Mouse (Mus musculus) Patski (cell line): Measurements from ENCODE around the gene Zfp42. TPM values are rescaled to one million over a fixed set of nuclear protein-coding genes. Genes with fewer than 3 reads are reported as not detected.

Experiments
- ATAC-seq: fragments of 100-300 bp; one replicate; pipeline ENCODE4 v1.8.0; 2021
- CTCF ChIA-PET: fragments of 350-600 bp; sonication (Branson Sonifier 250); formaldehyde crosslinking; loops from one replicate; lab custom pipeline; 2022; ENCODE audit warnings: inconsistent platforms; lab: Charles Lee
- POLR2A ChIA-PET: fragments of 350-600 bp; sonication (Branson Sonifier 250); formaldehyde crosslinking; loops from one replicate; lab custom pipeline; 2022; ENCODE audit warnings: antibody characterized with exemption, inconsistent platforms; lab: Charles Lee
- DNase-seq: peaks from one replicate; pipeline ENCODE4 v3.0.0-alpha.2; 2011; ENCODE audit warnings: low read depth, low spot score
- H3K27me3 ChIP-seq: fragments of 371-371 bp; one replicate; pipeline ENCODE4 v1.5.1; 2021
- CTCF ChIP-seq: fragments of 100-300 bp; IDR thresholded peaks from one replicate; pipeline ENCODE4 v1.5.1; 2021
- in situ Hi-C: fragments of 300-500 bp; cut with MboI; formaldehyde crosslinking; loops from 3 replicates; pipeline ENCODE4 v1.11.1; 2018; ENCODE audit warnings: low pct_unique_long_range_greater_than_20kb, mixed read lengths
- polyA plus RNA-seq: library from polyadenylated mRNA; unstranded; gene quantifications from one replicate; pipeline ENCODE4 v1.2.3, GENCODE M21; 2021

Gene Zfp42
- polyA plus RNA-seq, 1 experiment from 2014 or later: 0.08 TPM

GRCm38 (mm10) chr8:43255695-43256094, 51.1 kb downstream of the Zfp42 start:
- no peak for ATAC-seq
- in situ Hi-C loops: no loop called here
- ChIA-PET CTCF (interaction anchor here (0.6 kb wide), 1 partner anchor 1076 kb away, joined by 3 read pairs; no protein-coding TSS in a partner anchor), POLR2A (no interaction called here)
- DNase-seq: no peak
- no peak for TF ChIP-seq CTCF
- H3K27me3 ChIP-seq: no peaks in the 10 kb centered on the region

DNA sequence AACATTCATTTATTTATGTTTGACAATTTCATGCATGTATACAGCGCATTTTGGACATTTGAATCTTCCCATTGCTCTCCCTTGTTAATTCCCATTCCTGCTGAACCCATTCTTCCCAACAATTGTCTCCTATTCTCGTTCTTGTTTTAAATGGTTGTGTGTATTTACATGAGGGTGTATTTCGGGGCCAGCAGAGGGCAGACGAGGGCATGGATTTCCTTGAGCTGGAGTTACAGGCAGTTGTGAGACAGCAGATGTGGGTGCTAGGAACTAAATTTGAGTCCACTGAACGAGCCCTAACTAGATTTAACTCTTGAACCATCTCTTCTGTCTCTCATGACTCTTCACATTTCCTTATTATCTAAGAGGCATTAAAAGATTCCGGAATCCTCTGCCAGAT, 55.1 kb downstream of the Zfp42 start:
- TF ChIP-seq CTCF: peak; percentile 24
- ChIA-PET CTCF (no interaction called here), POLR2A (no interaction called here)
- ATAC-seq (no peak), DNase-seq (no peak)
- in situ Hi-C loops: no loop called here
- no peaks in the 10 kb centered on the region for H3K27me3 ChIP-seq

DNA sequence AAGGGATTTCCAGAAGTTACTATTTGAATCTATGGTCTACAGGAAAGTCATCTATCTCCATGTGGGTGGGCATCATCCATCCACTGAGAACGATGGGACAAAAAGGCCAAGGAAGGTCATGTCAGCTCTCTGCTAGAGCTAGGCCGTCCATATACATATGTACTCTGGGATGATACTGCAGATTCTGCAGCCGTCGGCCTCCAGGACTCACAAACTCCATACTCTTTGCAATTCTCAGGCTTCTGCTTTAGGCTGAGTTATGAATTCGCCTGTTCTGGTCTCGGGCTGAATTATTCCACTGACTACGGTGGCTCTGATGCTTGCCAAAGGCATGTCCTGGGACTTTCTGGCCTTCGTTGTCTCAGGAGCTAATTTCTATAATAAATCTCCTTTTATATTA, 58.1 kb downstream of the Zfp42 start:
- no peak for TF ChIP-seq CTCF
- no peaks in the 10 kb centered on the region for H3K27me3 ChIP-seq
- CTCF ChIA-PET: no interaction called here
- ATAC-seq (no peak), DNase-seq (no peak)
- in situ Hi-C loops: no loop called here
- POLR2A ChIA-PET: no interaction called here

Other genes with a start within 250 kb of the Zfp42 start
- gene Triml1, start 165.5 kb downstream of the Zfp42 start, polyA plus RNA-seq: not detected
- 0.03 TPM for gene Triml2, start 126.4 kb downstream of the Zfp42 start, polyA plus RNA-seq
- gene Adam26b, start 221.1 kb upstream of the Zfp42 start, polyA plus RNA-seq: not detected